Mouse (Mus musculus) cortical plate, adult 2 months (tissue): ENCODE data around the gene Dab2ip. TPM values are rescaled to one million over a fixed set of nuclear protein-coding genes. Genes with fewer than 3 reads are reported as not detected.
A peak's percentile ranks its signal among the peaks of the same experiment; 100 is the strongest.

ENCODE experiments used
- H3K27ac ChIP-seq: fragments of 200-500 bp; 2 replicates; pipeline ENCODE4 v1.5.1; 2012; ENCODE audit warnings: low read length, control low read depth, inconsistent platforms; ENCODE audit not compliant: insufficient read depth
- H3K4me1 ChIP-seq: fragments of 200-500 bp; 2 replicates; pipeline ENCODE4 v1.6.1; 2011; ENCODE audit warnings: low read length; ENCODE audit not compliant: control insufficient read depth, insufficient read depth
- H3K4me3 ChIP-seq: fragments of 200-500 bp; 2 replicates; pipeline ENCODE4 v1.5.1; 2011; ENCODE audit warnings: mild to moderate bottlenecking, low read length, control low read depth; ENCODE audit not compliant: insufficient read depth
- CTCF ChIP-seq: fragments of 200-500 bp; IDR thresholded peaks from 2 replicates; pipeline ENCODE4 v1.5.1; 2011; ENCODE audit warnings: mild to moderate bottlenecking, control low read depth, low read length; ENCODE audit not compliant: insufficient read depth; ENCODE audit errors: extremely low read depth
- POLR2A ChIP-seq: fragments of 200-500 bp; IDR thresholded peaks from 2 replicates; pipeline ENCODE4 v1.6.1; 2011; ENCODE audit warnings: mild to moderate bottlenecking, low read length, control low read depth; ENCODE audit not compliant: insufficient read depth; ENCODE audit errors: extremely low read depth
- polyA plus RNA-seq: library from polyadenylated mRNA; depleted of rRNA; stranded (reverse); fragments of >200 nt; gene quantifications from 2 replicates; pipeline ENCODE4 v1.2.3, GENCODE M21; 2012

The Dab2ip gene
- polyA plus RNA-seq, 1 experiment = 114 TPM

GRCm38 (mm10) chr2:35529856-35530255, 28.2 kb upstream of the Dab2ip start:
- H3K27ac ChIP-seq = no peak overlapping the region
- H3K4me3 ChIP-seq = no peak overlapping the region
- TF ChIP-seq CTCF = no peak
- no peak for TF ChIP-seq POLR2A
- H3K4me1 ChIP-seq = no peaks in the 10 kb centered on the region

DNA sequence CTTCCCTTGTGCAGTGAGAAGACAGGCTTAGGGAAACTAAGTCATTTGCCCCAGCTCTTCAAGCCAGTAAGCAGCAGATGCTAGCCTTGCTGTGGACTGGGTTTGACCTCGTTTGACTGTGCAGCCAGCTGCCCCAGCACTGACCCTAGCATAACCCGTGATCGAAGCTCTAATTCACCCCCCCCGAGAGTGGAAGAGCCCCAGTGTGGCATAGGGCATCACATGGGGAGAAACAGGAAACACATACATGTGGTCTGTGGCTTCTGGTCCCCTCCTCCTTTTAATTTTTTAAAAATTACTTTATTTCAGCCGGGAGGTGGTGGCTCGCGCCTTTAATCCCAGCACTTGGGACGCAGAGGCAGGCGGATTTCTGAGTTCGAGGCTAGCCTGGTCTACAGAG, 27.3 kb upstream of the Dab2ip start:
- Histone ChIP-seq H3K4me3 (no peak overlapping the region), H3K4me1 (no peaks in the 10 kb centered on the region), H3K27ac (no peak overlapping the region)
- no peak for TF ChIP-seq POLR2A
- no peak for TF ChIP-seq CTCF

DNA sequence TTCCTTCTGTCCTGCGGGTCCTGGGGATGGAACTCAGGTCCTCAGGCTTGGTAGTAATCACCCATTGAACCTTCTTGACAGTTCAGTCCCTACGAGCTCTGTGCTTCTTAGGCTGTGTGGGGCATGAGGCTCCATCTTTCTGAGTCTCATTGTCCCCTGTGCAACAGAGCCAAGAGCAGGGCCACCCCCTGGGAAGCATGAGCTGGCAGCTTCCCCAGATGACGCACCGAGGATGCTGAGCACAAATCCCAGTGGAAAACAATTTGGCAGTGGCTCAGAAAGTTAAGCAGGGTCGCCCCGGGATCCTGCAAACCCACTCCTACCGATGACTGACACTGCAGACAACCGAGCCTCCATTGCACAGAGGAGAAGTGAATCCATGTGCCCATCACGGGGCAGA, 24.4 kb upstream of the Dab2ip start:
- Histone ChIP-seq H3K4me3 (no peak overlapping the region), H3K27ac (no peak overlapping the region), H3K4me1 (no peaks in the 10 kb centered on the region)
- TF ChIP-seq POLR2A = no peak
- TF ChIP-seq CTCF = no peak

- Histone ChIP-seq H3K4me1 (no peaks in the 10 kb centered on the region), H3K27ac (no peak overlapping the region)
- no peak for TF ChIP-seq POLR2A
- peak; percentile 83 for TF ChIP-seq CTCF
Measured at GRCm38 (mm10) chr2:35539276-35539972, 18.6 kb upstream of the Dab2ip start.

DNA sequence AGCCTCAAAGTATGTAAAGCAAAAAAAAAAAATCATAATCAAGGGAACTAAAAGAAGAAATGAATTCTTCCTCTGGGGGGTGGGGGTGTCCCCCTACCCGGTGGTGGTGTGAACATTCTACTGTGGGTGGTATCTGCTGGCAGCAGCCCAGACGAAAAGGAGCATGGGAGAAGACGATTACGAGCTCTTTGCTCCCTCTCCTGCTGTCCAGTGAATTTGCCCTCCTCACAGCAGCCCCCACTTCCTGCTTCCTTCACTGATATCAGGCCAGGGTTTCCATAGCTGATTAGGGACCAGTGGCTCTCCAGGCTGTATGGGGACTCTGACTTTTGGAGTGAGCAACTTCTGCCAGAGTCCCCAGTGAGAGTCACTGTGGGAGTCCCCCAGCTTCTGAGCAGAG, 17.3 kb upstream of the Dab2ip start:
- TF ChIP-seq POLR2A (no peak), CTCF (no peak)
- Histone ChIP-seq H3K4me3 (no peak overlapping the region), H3K27ac (no peak overlapping the region), H3K4me1 (no peaks in the 10 kb centered on the region)

More at GRCm38 (mm10) chr2:35539276-35539972, 18.6 kb upstream of the Dab2ip start:
- no peak overlapping the region for H3K4me3 ChIP-seq

DNA sequence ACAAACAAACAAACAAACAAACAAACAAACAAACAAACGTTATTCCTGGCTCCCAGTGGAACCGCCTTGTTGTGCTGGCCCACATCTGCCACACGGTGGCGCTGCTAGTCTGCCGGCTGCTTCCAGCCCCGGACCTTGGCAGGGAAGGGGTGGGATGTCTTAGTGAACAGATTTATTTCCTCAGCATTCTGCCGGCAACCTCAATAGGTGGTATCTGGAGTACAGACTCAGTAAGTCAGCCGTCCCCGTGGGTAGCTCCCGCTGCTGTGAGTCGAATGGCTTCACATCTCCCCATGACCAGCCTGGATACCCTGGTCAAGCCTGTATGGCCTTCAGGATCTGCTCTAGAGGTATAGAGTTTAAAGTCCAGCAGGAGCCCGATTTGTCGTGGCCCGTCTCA, 13.3 kb upstream of the Dab2ip start:
- no peak overlapping the region for H3K27ac ChIP-seq
- H3K4me3 ChIP-seq = no peak overlapping the region
- TF ChIP-seq POLR2A = no peak
- peak; percentile 92 for TF ChIP-seq CTCF
- H3K4me1 ChIP-seq = no peaks in the 10 kb centered on the region

DNA sequence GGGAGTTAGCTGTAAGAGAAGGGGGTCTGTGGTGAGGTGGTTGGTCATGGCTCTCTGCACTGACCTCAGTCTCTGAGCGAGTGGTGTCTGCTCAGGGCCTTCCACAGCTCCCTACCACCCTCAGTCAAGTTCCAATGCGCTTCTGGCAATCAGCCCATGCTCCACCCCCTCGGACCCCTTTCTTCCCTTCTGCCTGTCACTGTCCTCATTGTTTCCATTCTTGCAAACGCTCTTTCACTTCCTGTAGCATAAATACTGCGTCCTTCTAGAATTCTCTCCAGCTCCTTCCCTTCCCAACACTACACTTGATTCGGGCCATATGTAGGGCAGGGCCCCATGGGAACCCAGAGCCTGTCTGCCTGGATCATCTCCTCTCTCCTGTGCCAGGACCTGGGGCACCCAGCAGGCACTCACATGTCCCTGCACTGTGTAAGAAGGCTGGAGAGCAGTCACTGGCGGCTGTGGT, 12.9 kb upstream of the Dab2ip start:
- H3K4me1 ChIP-seq = no peaks in the 10 kb centered on the region
- TF ChIP-seq POLR2A = no peak
- no peak for TF ChIP-seq CTCF
- H3K4me3 ChIP-seq = no peak overlapping the region
- H3K27ac ChIP-seq = no peak overlapping the region

DNA sequence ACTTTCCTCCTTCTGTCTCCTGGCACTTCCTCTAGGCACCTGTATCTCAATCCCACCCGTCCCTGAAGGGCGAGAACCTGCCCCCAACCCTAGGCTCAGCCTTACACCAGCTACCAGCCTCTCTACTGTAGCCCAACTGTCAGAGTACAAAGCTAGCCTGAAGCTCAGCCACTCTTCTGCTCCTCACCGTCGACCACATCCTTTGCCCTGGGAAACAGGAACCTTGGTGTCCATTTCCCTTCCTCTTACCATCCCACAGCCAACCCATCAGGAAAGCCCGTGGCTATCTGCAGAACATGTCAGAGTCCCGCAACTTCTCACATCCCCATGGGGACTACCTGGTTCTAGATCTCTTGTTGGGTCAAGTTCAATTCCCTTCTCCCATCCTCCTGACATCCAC, 11.6 kb upstream of the Dab2ip start:
- Histone ChIP-seq H3K4me1 (no peaks in the 10 kb centered on the region), H3K4me3 (no peak overlapping the region), H3K27ac (no peak overlapping the region)
- TF ChIP-seq POLR2A (no peak), CTCF (no peak)

GRCm38 (mm10) chr2:35549191-35549590, 8.9 kb upstream of the Dab2ip start:
- no peak for TF ChIP-seq CTCF
- no peak for TF ChIP-seq POLR2A
- H3K27ac ChIP-seq = no peak overlapping the region
- H3K4me1 ChIP-seq = no peaks in the 10 kb centered on the region
- no peak overlapping the region for H3K4me3 ChIP-seq

DNA sequence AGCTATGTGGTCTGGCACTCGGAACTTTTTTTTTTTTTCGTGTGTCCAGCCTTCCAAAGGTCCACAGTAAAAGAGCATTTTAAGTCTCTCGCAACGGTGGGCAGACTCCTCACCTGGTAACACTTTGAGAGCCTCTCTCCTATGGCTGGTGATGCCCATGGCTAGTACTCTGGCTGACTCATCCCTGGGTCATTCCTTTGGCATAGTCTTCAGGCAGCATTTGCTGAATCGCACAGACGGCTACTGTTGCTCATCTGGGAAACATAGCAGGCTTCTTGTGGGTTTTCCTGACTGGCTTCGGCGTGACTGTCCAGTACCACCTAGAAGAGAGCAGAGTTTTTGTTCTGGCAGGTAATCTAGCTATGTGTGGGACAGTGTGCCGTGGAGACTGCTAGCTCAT, 8.0 kb upstream of the Dab2ip start:
- no peak for TF ChIP-seq POLR2A
- TF ChIP-seq CTCF = no peak
- Histone ChIP-seq H3K27ac (no peak overlapping the region), H3K4me3 (no peak overlapping the region), H3K4me1 (no peaks in the 10 kb centered on the region)

- H3K4me3 ChIP-seq = peak overlapping the region; percentile 68; the same call in 1 of the 2 replicates
- peak overlapping the region; percentile 45 for H3K27ac ChIP-seq
- TF ChIP-seq POLR2A = no peak
- TF ChIP-seq CTCF = no peak
- H3K4me1 ChIP-seq = peaks cover 7% of the 10 kb centered on the region
Measured at GRCm38 (mm10) chr2:35556918-35557486, 1.1 kb upstream of the Dab2ip start.
